Mouse (Mus musculus) spleen, adult 2 months (tissue): ENCODE measurements around the gene St3gal2. TPM values are rescaled to one million over a fixed set of nuclear protein-coding genes. Genes with fewer than 3 reads are reported as not detected.
A peak's percentile ranks its signal among the peaks of the same experiment; 100 is the strongest.
"Not testable (repeated sequence)": the region's sequence is repeated elsewhere in the genome, so short reads cannot be mapped to it uniquely, and the experiment has no call there.

Experiments used
- DNase-seq, 2 experiments: peaks; one replicate each; pipeline versions ENCODE4 v3.0.0 to v3.0.0-alpha.2; 2012 to 2021; ENCODE audit warnings: low spot score in 2 of 2, low read depth in 1 of 2
- H3K27ac ChIP-seq: fragments of 200-500 bp; 2 replicates; pipeline ENCODE4 v1.5.1; 2012; ENCODE audit warnings: low read length, inconsistent platforms; ENCODE audit not compliant: insufficient read depth
- H3K27me3 ChIP-seq: fragments of 200-500 bp; 2 replicates; pipeline ENCODE4 v1.6.1; 2012; ENCODE audit warnings: mild to moderate bottlenecking, moderate library complexity, low read length, inconsistent platforms; ENCODE audit not compliant: control insufficient read depth, insufficient read depth
- H3K36me3 ChIP-seq: fragments of 200-500 bp; 2 replicates; pipeline ENCODE4 v1.6.1; 2012; ENCODE audit warnings: mild to moderate bottlenecking, low read length, inconsistent platforms; ENCODE audit not compliant: control insufficient read depth, insufficient read depth
- H3K4me1 ChIP-seq: fragments of 200-500 bp; 2 replicates; pipeline ENCODE4 v1.6.1; 2011; ENCODE audit warnings: inconsistent platforms; ENCODE audit not compliant: control insufficient read depth, insufficient read depth, insufficient read length
- H3K4me3 ChIP-seq: fragments of 200-500 bp; 2 replicates; pipeline ENCODE4 v1.5.1; 2011; ENCODE audit warnings: mild to moderate bottlenecking, inconsistent platforms; ENCODE audit not compliant: insufficient read depth, insufficient read length; ENCODE audit errors: extremely low read depth
- CTCF ChIP-seq: fragments of 200-500 bp; IDR thresholded peaks from 2 replicates; pipeline ENCODE4 v1.5.1; 2011; ENCODE audit warnings: mild to moderate bottlenecking, inconsistent platforms; ENCODE audit not compliant: insufficient read depth, insufficient read length, insufficient replicate concordance; ENCODE audit errors: extremely low read depth
- POLR2A ChIP-seq: fragments of 200-500 bp; IDR thresholded peaks from 2 replicates; pipeline ENCODE4 v1.6.1; 2011; ENCODE audit warnings: low read depth, low read length, inconsistent platforms
- WGBS: fragments of 180-500 bp; shearing (Covaris S2); methylation state at CpG from one replicate; pipeline ENCODE4 v1.1.7; 2018; 5-methylcytosine and 5-hydroxymethylcytosine counted together
- polyA plus RNA-seq: library from polyadenylated mRNA; depleted of rRNA; stranded (reverse); fragments of >200 nt; gene quantifications from 2 replicates; pipeline ENCODE4 v1.2.3, GENCODE M21; 2012

St3gal2 gene
- polyA plus RNA-seq, 1 experiment = 25.5 TPM

DNA sequence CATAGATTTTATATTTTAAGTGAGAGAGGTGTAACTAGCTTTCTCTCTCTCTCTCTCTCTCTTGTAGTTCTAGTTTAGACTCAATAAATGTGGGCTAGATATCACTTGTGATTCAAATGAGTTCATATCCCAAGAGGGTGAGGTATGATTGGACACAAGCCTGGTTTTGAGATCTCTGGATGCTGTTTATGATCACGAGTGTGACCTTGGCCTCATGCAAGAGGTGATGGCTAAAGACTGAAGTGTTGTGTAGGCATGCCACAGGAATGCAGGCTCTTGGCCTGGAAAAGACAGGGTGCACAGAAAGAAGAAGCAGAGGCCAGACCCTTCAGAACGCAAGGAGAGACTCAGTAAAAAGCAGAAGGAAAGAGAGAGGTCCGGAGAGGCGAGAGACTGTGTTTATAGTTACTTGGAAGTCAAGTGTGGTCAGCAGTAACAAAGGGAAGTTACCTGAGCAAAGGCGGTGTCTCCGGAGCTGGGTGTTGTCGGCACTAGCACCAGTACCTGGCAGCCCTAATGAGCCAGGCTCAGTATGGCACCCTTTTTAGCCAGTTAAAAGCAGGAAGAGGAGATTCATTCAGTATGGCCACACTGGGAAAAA is 24.7 kb downstream of the St3gal2 start:
- Histone ChIP-seq H3K27ac (no peak overlapping the region), H3K4me1 (peaks cover 7% of the 10 kb centered on the region; the same call in 1 of the 2 replicates), H3K4me3 (no peak overlapping the region), H3K36me3 (no peaks in the 10 kb centered on the region), H3K27me3 (no peaks in the 10 kb centered on the region)
- no peak for DNase-seq
- TF ChIP-seq POLR2A = no peak
- no peak for TF ChIP-seq CTCF
- WGBS = 19% methylated on average over 7 of the region's 7 CpGs

DNA sequence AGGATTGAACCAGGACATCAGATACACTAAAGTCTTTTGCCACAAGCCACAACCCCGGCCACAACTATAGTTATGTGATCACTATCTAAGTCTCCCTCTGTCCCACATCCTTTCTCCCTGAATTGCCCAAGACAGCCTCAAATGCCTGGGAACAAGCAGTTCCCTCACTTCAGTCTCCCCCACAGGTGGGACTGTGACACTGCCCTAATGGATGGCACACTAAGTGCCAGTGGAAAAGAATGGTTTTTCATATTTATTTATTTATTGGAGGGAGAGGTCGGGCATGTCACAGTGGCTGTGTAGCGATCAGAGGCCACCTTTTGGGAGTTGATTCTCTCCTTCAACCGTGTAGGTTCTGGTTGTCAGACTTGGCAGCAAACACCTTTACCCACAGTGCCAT is 26.0 kb downstream of the St3gal2 start:
- peaks cover 11% of the 10 kb centered on the region; the same call in 1 of the 2 replicates for H3K4me1 ChIP-seq
- no peak for DNase-seq
- no peaks in the 10 kb centered on the region for H3K27me3 ChIP-seq
- H3K27ac ChIP-seq = no peak overlapping the region
- H3K4me3 ChIP-seq = no peak overlapping the region
- TF ChIP-seq CTCF (no peak), POLR2A (no peak)
- H3K36me3 ChIP-seq = no peaks in the 10 kb centered on the region
- WGBS = 66% methylated on average over 4 of the region's 4 CpGs

DNA sequence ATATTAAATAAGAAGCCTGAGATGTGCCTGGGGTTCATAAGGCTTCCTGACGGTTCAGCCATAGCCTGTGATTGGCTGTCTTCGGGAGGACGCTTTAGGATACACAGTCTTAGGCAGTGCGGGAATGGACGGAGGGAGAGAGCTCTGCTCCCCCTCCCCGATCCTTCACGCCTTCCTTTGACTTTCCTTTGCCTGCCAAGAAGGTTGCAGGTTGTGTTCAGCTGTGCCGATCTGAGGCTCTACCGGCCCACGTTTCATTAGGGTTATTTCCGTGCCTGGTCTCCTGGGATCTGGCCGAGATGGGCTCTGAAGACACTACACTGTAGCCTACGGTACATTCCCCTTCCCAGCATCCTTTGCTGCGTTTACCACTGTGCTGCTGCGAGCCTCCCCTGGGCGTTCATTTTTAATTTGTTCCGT is 30.4 kb downstream of the St3gal2 start:
- Histone ChIP-seq H3K36me3 (no peaks in the 10 kb centered on the region), H3K4me3 (peak overlapping the region; percentile 21; the same call in 1 of the 2 replicates), H3K27ac (peak overlapping the region; percentile 6; the same call in 1 of the 2 replicates), H3K27me3 (no peaks in the 10 kb centered on the region), H3K4me1 (peaks cover 5% of the 10 kb centered on the region; the same call in 1 of the 2 replicates)
- 42% methylated on average over 17 of the region's 17 CpGs for WGBS
- TF ChIP-seq CTCF (no peak), POLR2A (no peak)
- DNase-seq = peak in 1 of 2 experiments; percentile 74

- TF ChIP-seq POLR2A = no peak
- no peak for TF ChIP-seq CTCF
- 24% methylated on average over 8 of the region's 8 CpGs for WGBS
- no peak overlapping the region for H3K4me3 ChIP-seq
- peak overlapping the region; percentile 64 for H3K27ac ChIP-seq
- H3K27me3 ChIP-seq = no peaks in the 10 kb centered on the region
- peaks cover 5% of the 10 kb centered on the region; the same call in 1 of the 2 replicates for H3K4me1 ChIP-seq
- H3K36me3 ChIP-seq = peaks cover 3% of the 10 kb centered on the region
- peak in 1 of 2 experiments; percentile 66 for DNase-seq
These were observed 35.1 kb downstream of the St3gal2 start for GRCm38 (mm10) chr8:110954776-110955175.

DNA sequence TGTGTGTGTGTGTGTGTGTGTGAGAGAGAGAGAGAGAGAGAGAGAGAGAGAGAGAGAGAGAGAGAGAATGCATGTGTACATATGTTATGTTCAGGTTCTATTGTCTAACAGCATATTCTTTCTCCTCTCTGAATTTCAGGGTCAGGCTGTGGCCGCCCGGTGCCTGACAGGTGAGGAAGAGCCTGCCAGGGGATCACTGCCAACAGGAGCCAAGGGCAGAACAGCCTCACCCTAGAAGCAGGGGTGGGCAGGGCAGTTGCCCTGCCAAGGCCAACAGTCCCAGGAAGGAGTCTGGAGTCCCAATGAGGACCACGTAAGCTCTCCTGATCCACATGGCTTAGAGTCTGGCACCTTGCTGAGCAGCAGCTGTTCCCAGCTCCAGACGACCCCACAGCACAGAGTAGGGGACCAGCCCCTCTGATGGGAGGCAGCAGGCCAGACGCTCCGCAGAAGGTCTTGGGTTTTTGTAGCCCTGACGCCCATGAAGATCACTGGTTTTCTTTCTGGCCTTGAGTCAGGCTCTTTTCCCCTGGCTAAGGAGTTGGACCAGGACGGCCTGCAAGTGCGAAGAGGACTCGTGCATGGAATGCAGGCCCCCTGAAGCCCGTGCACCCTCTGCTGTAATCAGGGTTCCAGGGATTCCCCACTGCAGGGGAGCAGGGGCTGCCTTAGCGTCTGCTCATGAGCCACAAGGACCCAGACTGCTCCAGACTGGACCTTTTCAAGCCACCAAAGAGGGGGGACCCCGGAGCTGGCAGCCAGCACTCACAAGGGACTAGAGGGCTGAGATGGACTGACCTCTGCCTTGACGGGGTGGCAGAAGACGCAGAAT is 37.1 kb downstream of the St3gal2 start:
- H3K27me3 ChIP-seq = no peaks in the 10 kb centered on the region
- H3K4me3 ChIP-seq = no peak overlapping the region
- WGBS = 98% methylated on average over 15 of the region's 15 CpGs
- H3K27ac ChIP-seq = no peak overlapping the region
- TF ChIP-seq POLR2A (no peak), CTCF (no peak)
- peaks cover 3% of the 10 kb centered on the region for H3K36me3 ChIP-seq
- no peaks in the 10 kb centered on the region; the same call in 1 of the 2 replicates for H3K4me1 ChIP-seq
- no peak for DNase-seq

GRCm38 (mm10) chr8:110957471-110957870 is 37.7 kb downstream of the St3gal2 start:
- 95% methylated on average over 19 of the region's 19 CpGs for WGBS
- no peak overlapping the region for H3K27ac ChIP-seq
- DNase-seq = no peak
- TF ChIP-seq POLR2A (no peak), CTCF (no peak)
- no peak overlapping the region for H3K4me3 ChIP-seq
- no peaks in the 10 kb centered on the region for H3K27me3 ChIP-seq
- peaks cover 3% of the 10 kb centered on the region for H3K36me3 ChIP-seq
- no peaks in the 10 kb centered on the region; the same call in 1 of the 2 replicates for H3K4me1 ChIP-seq

- WGBS = 97% methylated on average over 5 of the region's 5 CpGs
- Histone ChIP-seq H3K27ac (no peak overlapping the region), H3K4me3 (no peak overlapping the region), H3K4me1 (no peaks in the 10 kb centered on the region; the same call in 1 of the 2 replicates), H3K27me3 (no peaks in the 10 kb centered on the region), H3K36me3 (peaks cover 3% of the 10 kb centered on the region)
- TF ChIP-seq CTCF (no peak), POLR2A (no peak)
- no peak for DNase-seq
These were observed 38.4 kb downstream of the St3gal2 start for GRCm38 (mm10) chr8:110958135-110958534.

DNA sequence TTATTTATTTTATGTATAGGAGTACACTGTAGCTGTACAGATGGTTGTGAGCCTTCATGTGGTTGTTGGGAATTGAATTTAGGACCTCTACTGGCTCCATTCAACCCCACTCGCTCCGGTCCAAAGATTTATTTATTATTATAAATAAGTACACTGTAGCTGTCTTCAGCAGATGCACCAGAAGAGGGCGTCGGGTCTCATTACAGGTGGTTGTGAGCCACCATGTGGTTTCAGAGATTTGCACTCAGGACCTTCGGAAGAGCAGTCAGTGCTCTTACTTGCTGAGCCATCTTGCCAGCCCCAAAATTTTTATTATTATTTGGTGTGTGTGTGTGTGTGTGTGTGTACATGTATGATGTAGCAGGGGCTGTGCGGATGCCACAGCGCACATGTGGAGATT is 38.8 kb downstream of the St3gal2 start:
- H3K27me3 ChIP-seq, DNase-seq, H3K4me3 ChIP-seq, H3K27ac ChIP-seq, H3K36me3 ChIP-seq, H3K4me1 ChIP-seq: not testable (repeated sequence)
- WGBS = 94% methylated on average over 7 of the region's 7 CpGs
